In genomic region chr19:20393556-20394274, GRCm38 (mm10) we compare ENCODE assay signal across 10 mouse cellular contexts. TPM values are rescaled to one million over a fixed set of nuclear protein-coding genes. Genes with fewer than 3 reads are reported as not detected.
A peak's percentile ranks its signal among the peaks of the same experiment; 100 is the strongest.
DNase-seq lines count a peak whose midpoint lies in the region; ATAC-seq lines count a peak whose summit lies in the region.
"Had no signal": no experiment of that assay in that cellular context is flagged by ENCODE, and none has a peak within 500 bp of the region (broad histone marks: within the 10 kb centered on the region; RNA-seq: fewer than 3 reads in every experiment).

No protein-coding gene starts in this region.

- no peak for ATAC-seq in kidney, embryonic 15.5 days (replicated peaks; ENCODE audit: low FRiP score)
- no peak for ATAC-seq in kidney, embryonic 14.5 days (ENCODE audit: low FRiP score, low TSS enrichment)
- no peak for ATAC-seq in embryonic facial prominence, embryonic 15.5 days (ENCODE audit: insufficient number of reproducible peaks, low FRiP score, low TSS enrichment, low read depth)
- ATAC-seq in megakaryocyte, adult 5-6 weeks (ENCODE audit: poor library complexity, severe bottlenecking) = peak; percentile 23; the same call in 1 of the 2 replicates

- peak; percentile 72 for DNase-seq in Muller cell, postnatal 12 days (ENCODE audit: inconsistent ontology term)
- DNase-seq in embryo, embryonic 11 days = no peak
- no peak for DNase-seq in testis, postnatal 14 days (ENCODE audit: low spot score)
- no peak for DNase-seq in cerebellum, adult 18-20 months

- no peaks in the 10 kb centered on the region for H3K4me1 ChIP-seq in kidney, embryonic 15.5 days
- H3K4me1 ChIP-seq in kidney, embryonic 14.5 days (ENCODE audit: control insufficient read depth, insufficient read depth, low read length) = no peaks in the 10 kb centered on the region
- H3K4me1 ChIP-seq in embryonic facial prominence, embryonic 15.5 days = peaks cover 4% of the 10 kb centered on the region

- no peaks in the 10 kb centered on the region for H3K9me3 ChIP-seq in kidney, embryonic 15.5 days (replicated peaks)
- no peaks in the 10 kb centered on the region for H3K9me3 ChIP-seq in kidney, embryonic 14.5 days (ENCODE audit: control insufficient read depth, low read length)
- no peaks in the 10 kb centered on the region for H3K9me3 ChIP-seq in embryonic facial prominence, embryonic 15.5 days (replicated peaks)
- H3K9me3 ChIP-seq: megakaryocyte, embryonic 14.5 days had no signal

- no peak overlapping the region for H3K4me3 ChIP-seq in kidney, embryonic 15.5 days (replicated peaks)
- H3K4me3 ChIP-seq in kidney, embryonic 14.5 days (ENCODE audit: low read length) = no peak overlapping the region
- H3K4me3 ChIP-seq in embryonic facial prominence, embryonic 15.5 days (replicated peaks) = no peak overlapping the region
- H3K4me3 ChIP-seq: erythroblast, embryonic 14.5 days; megakaryocyte, embryonic 14.5 days had no signal

- no peak overlapping the region for H3K4me2 ChIP-seq in kidney, embryonic 15.5 days
- no peak overlapping the region for H3K4me2 ChIP-seq in kidney, embryonic 14.5 days (replicated peaks; ENCODE audit: low read depth, low read length)
- no peak overlapping the region for H3K4me2 ChIP-seq in embryonic facial prominence, embryonic 15.5 days (replicated peaks)

- no peak overlapping the region for H3K9ac ChIP-seq in kidney, embryonic 15.5 days
- no peak overlapping the region for H3K9ac ChIP-seq in kidney, embryonic 14.5 days (ENCODE audit: low read depth, low read length)
- no peak overlapping the region for H3K9ac ChIP-seq in embryonic facial prominence, embryonic 15.5 days

- peak overlapping the region; percentile 27; the same call in 1 of the 2 replicates for H3K27ac ChIP-seq in kidney, embryonic 15.5 days
- H3K27ac ChIP-seq in kidney, embryonic 14.5 days (ENCODE audit: low read depth, low read length) = no peak overlapping the region
- H3K27ac ChIP-seq in embryonic facial prominence, embryonic 15.5 days (replicated peaks) = peak overlapping the region; percentile 77

- H3K27me3 ChIP-seq in kidney, embryonic 15.5 days = no peaks in the 10 kb centered on the region
- H3K27me3 ChIP-seq in kidney, embryonic 14.5 days (ENCODE audit: control insufficient read depth, insufficient read depth, low read length) = no peaks in the 10 kb centered on the region
- H3K27me3 ChIP-seq in embryonic facial prominence, embryonic 15.5 days = no peaks in the 10 kb centered on the region
- H3K27me3 ChIP-seq: megakaryocyte, embryonic 14.5 days had no signal

- WGBS in kidney, embryonic 15.5 days = 69% methylated on average over 6 of the region's 6 CpGs
- 76% methylated on average over 6 of the region's 6 CpGs for WGBS in kidney, embryonic 14.5 days
- 41% methylated on average over 6 of the region's 6 CpGs for WGBS in embryonic facial prominence, embryonic 15.5 days

- H3K36me3 ChIP-seq in kidney, embryonic 15.5 days = no peaks in the 10 kb centered on the region
- no peaks in the 10 kb centered on the region for H3K36me3 ChIP-seq in kidney, embryonic 14.5 days (ENCODE audit: control insufficient read depth, insufficient read depth, low read length)
- H3K36me3 ChIP-seq in embryonic facial prominence, embryonic 15.5 days = no peaks in the 10 kb centered on the region

RNA-seq across cellular contexts. Expression of gene Anxa1, which starts 3.0 kb away (rescaled TPM):
- 39.5 and 42.4 TPM in 2 replicates for polyA plus RNA-seq in kidney, embryonic 15.5 days (2015; fragmentation: Nextera tagmentation; extraction: Ambion mirVana)
- 25.6 and 27.8 TPM in 2 replicates for polyA plus RNA-seq in kidney, embryonic 14.5 days (2014; fragmentation: Nextera tagmentation; extraction: Ambion mirVana)
- 565 and 632 TPM in 2 replicates for polyA plus RNA-seq in embryonic facial prominence, embryonic 15.5 days (2015; fragmentation: Nextera tagmentation; extraction: Ambion mirVana)
- 1,533 and 1,715 TPM in 2 replicates for total RNA-seq in megakaryocyte, adult 5-6 weeks (2015)
- 1,919 and 2,040 TPM in 2 replicates for total RNA-seq in megakaryocyte, adult 5-6 weeks (2017)
- polyA plus RNA-seq: erythroblast, embryonic 14.5 days had no signal

Comparison
In these comparisons a context has a peak if more than half of its experiments do, and no peak if none do; other contexts are left out.
1. RNA of gene Anxa1, which starts 3.0 kb away (polyA plus RNA-seq): 565 to 632 TPM in embryonic facial prominence, embryonic 15.5 days; 39.5 to 42.4 TPM in kidney, embryonic 15.5 days and 25.6 to 27.8 TPM in kidney, embryonic 14.5 days; every median in the first group is over 10 times any median in the second.